Mouse (Mus musculus): ENCODE results near the gene Tgoln1. TPM values are rescaled to one million over a fixed set of nuclear protein-coding genes. Genes with fewer than 3 reads are reported as not detected.

The Tgoln1 gene
- polyA plus RNA-seq, 1 experiment = 13.5 TPM

DNA sequence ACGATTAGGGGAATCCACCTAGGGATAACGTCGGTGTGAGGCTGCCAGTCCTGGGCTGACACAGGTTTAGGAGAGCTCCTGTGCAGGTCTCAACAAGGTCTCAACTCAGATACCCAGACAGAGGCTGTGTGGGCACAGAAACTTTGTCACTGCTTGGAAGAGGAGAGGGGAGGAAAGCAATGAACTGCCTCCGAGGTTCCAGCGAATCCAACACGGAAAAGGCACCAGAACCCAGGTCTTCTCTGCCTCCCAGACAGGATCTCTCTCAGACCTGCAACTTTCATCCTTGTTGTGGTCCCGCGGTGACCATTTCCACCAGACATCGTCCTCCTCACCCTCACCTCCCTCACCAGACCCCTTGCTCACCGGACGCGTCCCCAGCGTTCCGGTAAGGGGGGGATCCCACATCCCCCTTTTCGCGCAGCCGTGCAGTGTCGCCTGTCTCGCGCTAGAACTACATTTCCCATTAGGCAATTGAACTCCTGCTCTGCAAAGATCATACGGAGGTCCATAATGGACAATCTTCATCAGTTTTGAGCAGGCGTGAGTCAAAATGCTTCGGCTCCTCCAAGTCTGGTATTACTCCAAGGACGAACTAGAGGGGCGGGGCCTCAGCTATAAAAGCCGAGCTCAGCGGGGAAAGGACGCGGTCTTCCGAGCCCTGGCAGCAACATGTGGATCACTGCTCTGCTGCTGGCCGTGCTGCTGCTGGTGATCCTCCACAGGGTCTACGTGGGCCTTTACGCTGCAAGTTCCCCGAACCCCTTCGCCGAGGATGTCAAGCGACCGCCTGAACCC is 18.6 kb downstream of the Tgoln1 start, which contains the start of the genes Elmod3 and Retsat:
Gene Elmod3 (minus strand): TSS at position 458 of the 798 bp plus-strand sequence.
Gene Retsat (plus strand): TSS at position 520 of the 798 bp plus-strand sequence.
- Histone ChIP-seq H3K4me1 (ENCODE audit: control insufficient read depth, insufficient read depth, low read length) (peaks cover 2% of the 10 kb centered on the region), H3K4me3 (replicated peaks; ENCODE audit: control insufficient read depth, low read depth, low read length) (peak within 1 kb of the TSS; percentile 75), H3K27ac (ENCODE audit: control insufficient read depth, insufficient read depth, low read depth, low read length, poor library complexity) (no peak within 1 kb of the TSS)
- under 1% methylated on average over 38 of the region's 38 CpGs for WGBS
- TF ChIP-seq POLR2A (IDR thresholded peaks at IDR 0.05; ENCODE audit: borderline replicate concordance, control insufficient read depth, low read depth, low read length) = peak; percentile 72; the same call in 1 of the 2 replicates
- no peak for TF ChIP-seq CTCF (IDR thresholded peaks at IDR 0.05; ENCODE audit: control insufficient read depth, insufficient read depth, low read length)

DNA sequence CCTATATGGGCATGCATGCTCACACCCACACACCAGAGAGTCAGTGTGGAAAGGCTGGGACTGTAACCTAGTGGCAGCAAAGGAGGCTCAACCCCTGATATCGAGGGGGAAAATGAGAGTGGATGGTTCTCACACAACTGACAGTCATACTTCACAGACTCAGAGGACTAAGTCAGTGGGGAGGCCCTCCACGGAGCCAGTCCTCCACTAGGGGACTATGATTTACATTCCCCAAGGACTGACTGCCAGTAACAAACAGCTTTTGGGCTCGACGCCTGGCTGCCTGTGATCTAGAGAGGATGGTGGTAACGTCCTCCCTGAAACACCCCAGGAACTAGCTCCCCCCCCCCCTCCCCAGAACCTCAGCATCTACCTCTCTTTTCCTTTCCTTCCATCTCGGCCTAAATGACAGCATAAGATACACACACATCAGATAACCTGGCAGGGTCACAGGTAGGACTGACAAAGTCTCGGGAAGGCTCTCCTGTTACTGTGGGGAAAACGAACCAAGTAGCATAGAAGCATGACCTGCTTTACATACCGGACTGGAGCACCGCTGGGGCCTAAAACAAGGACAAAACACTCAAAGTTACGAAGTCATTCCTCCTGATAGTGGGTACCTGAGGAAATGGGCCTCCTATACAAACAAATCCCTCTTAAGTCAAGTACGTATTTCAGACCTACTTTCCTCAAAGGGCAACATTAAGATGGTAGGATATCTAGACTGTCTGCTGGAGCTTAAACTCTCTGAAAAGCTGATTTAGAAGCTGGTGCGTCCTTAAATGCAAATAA is 19.5 kb downstream of the Tgoln1 start:
- 27% methylated on average over 13 of the region's 13 CpGs for WGBS
- peak overlapping the region; percentile 75 for H3K4me3 ChIP-seq (replicated peaks; ENCODE audit: control insufficient read depth, low read depth, low read length)
- peaks cover 2% of the 10 kb centered on the region for H3K4me1 ChIP-seq (ENCODE audit: control insufficient read depth, insufficient read depth, low read length)
- TF ChIP-seq POLR2A (IDR thresholded peaks at IDR 0.05; ENCODE audit: borderline replicate concordance, control insufficient read depth, low read depth, low read length) (no peak), CTCF (IDR thresholded peaks at IDR 0.05; ENCODE audit: control insufficient read depth, insufficient read depth, low read length) (no peak)
- H3K27ac ChIP-seq (ENCODE audit: control insufficient read depth, insufficient read depth, low read depth, low read length, poor library complexity) = no peak overlapping the region

DNA sequence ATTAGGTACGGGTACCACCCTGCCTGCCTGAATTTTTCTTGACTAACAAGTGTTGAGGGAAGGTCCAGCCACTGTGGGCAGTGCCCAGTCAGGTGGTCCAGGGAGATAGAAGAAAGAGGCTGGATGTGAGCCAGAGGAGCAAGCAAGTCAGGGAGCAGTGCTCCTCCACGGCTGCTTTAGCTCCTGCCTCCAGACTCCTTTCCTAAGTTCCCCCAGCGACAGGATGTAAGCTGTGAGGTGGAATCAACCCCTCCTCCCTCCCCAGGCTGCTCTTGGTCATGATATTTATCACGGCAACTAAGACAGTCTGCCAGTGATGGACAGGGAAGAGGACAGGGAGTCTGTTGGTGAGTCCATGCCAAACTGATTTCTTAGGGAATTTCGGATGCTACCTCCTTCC is 22.9 kb downstream of the Tgoln1 start:
- TF ChIP-seq POLR2A (IDR thresholded peaks at IDR 0.05; ENCODE audit: borderline replicate concordance, control insufficient read depth, low read depth, low read length) = no peak
- TF ChIP-seq CTCF (IDR thresholded peaks at IDR 0.05; ENCODE audit: control insufficient read depth, insufficient read depth, low read length) = no peak
- Histone ChIP-seq H3K27ac (ENCODE audit: control insufficient read depth, insufficient read depth, low read depth, low read length, poor library complexity) (no peak overlapping the region), H3K4me3 (replicated peaks; ENCODE audit: control insufficient read depth, low read depth, low read length) (no peak overlapping the region), H3K4me1 (ENCODE audit: control insufficient read depth, insufficient read depth, low read length) (peaks cover 2% of the 10 kb centered on the region)
- 64% methylated on average over 5 of the region's 5 CpGs for WGBS

DNA sequence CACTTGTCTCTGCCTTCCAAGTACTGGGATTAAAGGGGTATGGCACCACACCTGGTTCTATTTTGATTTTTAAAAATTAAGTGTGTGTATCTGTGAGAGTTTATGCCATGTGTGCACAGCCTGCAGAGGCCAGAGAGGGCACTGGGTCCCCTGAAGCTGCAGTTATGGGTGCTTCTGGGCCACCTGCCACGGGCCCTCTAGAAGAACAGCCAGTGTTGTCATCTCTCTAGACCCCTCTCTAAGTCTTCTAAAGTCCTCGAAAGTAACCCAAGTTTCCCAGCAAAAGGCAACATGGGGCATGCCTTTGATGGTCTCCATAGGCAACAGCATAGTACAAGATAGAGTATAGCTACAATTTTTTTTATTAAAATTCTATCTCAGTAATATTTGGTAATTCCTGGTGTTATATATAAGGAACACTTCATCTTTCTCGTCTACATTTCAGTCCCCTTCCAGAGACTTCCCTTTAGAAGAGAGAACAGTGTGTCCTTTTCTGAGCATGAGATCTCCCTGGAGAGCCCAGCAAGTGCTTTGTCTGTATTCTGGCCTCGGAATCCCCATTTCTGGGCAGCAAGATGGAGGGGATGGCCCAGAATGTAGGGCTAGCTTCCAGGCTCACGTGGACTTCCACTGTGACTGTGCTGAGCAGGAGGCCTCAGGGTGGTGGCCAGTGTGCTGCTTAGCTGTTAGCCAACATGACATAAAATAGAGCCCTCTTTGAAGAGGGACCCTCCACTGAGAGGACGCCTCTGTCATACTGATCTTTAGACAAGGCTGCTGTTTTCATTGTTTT is 23.6 kb downstream of the Tgoln1 start:
- TF ChIP-seq POLR2A (IDR thresholded peaks at IDR 0.05; ENCODE audit: borderline replicate concordance, control insufficient read depth, low read depth, low read length) (no peak), CTCF (IDR thresholded peaks at IDR 0.05; ENCODE audit: control insufficient read depth, insufficient read depth, low read length) (no peak)
- 83% methylated on average over 6 of the region's 6 CpGs for WGBS

DNA sequence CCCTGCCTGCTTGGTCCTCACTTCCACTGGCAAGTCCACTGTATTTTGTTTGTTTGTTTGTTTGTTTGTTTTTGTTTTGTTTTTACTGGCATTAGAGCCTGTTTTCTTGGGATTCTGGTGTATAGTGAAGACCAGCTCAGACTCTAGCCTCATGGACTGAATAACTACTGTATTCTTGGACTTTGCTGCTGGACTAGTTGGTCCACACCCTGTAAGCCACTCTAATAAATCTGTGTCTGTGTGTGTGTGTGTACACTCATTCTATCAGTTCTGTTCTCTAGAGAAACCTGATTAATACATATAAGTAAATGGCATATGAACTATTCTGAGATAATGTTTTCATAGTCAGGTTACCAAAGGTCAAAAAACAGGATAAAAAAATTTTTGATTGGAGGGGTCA is 26.7 kb downstream of the Tgoln1 start:
- no peaks in the 10 kb centered on the region for H3K4me1 ChIP-seq (ENCODE audit: control insufficient read depth, insufficient read depth, low read length)
- H3K4me3 ChIP-seq (replicated peaks; ENCODE audit: control insufficient read depth, low read depth, low read length) = no peak overlapping the region
- H3K27ac ChIP-seq (ENCODE audit: control insufficient read depth, insufficient read depth, low read depth, low read length, poor library complexity) = no peak overlapping the region
- TF ChIP-seq CTCF (IDR thresholded peaks at IDR 0.05; ENCODE audit: control insufficient read depth, insufficient read depth, low read length) (no peak), POLR2A (IDR thresholded peaks at IDR 0.05; ENCODE audit: borderline replicate concordance, control insufficient read depth, low read depth, low read length) (no peak)

More for the DNA sequence above, 23.6 kb downstream of the Tgoln1 start:
- Histone ChIP-seq H3K4me3 (replicated peaks; ENCODE audit: control insufficient read depth, low read depth, low read length) (no peak overlapping the region), H3K27ac (ENCODE audit: control insufficient read depth, insufficient read depth, low read depth, low read length, poor library complexity) (no peak overlapping the region), H3K4me1 (ENCODE audit: control insufficient read depth, insufficient read depth, low read length) (peaks cover 2% of the 10 kb centered on the region)

DNA sequence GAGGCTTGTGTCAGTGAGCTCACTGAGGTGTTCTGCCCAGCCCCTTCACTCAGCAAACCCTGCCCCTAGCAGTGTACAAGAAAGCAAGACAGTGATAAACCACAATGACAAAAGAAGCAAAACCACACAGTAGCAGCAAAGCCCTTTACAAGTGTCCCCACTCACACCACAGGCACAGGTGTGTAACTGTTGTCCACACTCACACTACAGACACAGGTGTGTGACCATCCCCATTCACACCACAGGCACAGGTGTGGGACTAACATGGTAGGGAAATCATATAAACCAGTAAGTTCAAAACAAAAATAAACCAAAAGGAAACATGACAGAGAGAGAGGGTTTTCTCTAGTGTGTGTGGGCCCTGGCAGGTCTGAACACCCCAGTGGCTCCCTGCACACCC is 28.5 kb downstream of the Tgoln1 start:
- Histone ChIP-seq H3K4me3 (replicated peaks; ENCODE audit: control insufficient read depth, low read depth, low read length) (no peak overlapping the region), H3K4me1 (ENCODE audit: control insufficient read depth, insufficient read depth, low read length) (no peaks in the 10 kb centered on the region), H3K27ac (ENCODE audit: control insufficient read depth, insufficient read depth, low read depth, low read length, poor library complexity) (no peak overlapping the region)
- no peak for TF ChIP-seq CTCF (IDR thresholded peaks at IDR 0.05; ENCODE audit: control insufficient read depth, insufficient read depth, low read length)
- no peak for TF ChIP-seq POLR2A (IDR thresholded peaks at IDR 0.05; ENCODE audit: borderline replicate concordance, control insufficient read depth, low read depth, low read length)

- no peak overlapping the region for H3K4me3 ChIP-seq (replicated peaks; ENCODE audit: control insufficient read depth, low read depth, low read length)
- no peak overlapping the region for H3K27ac ChIP-seq (ENCODE audit: control insufficient read depth, insufficient read depth, low read depth, low read length, poor library complexity)
- WGBS = 67% methylated on average over 3 of the region's 3 CpGs
- TF ChIP-seq POLR2A (IDR thresholded peaks at IDR 0.05; ENCODE audit: borderline replicate concordance, control insufficient read depth, low read depth, low read length) (no peak), CTCF (IDR thresholded peaks at IDR 0.05; ENCODE audit: control insufficient read depth, insufficient read depth, low read length) (no peak)
- H3K4me1 ChIP-seq (ENCODE audit: control insufficient read depth, insufficient read depth, low read length) = no peaks in the 10 kb centered on the region
These were observed 30.1 kb downstream of the Tgoln1 start for GRCm38 (mm10) chr6:72586701-72587100.

Data from bone marrow, adult 2 months (tissue).